Mouse (Mus musculus) MEL (cell line): Measurements from ENCODE around the gene G430095P16Rik. TPM values are rescaled to one million over a fixed set of nuclear protein-coding genes. Genes with fewer than 3 reads are reported as not detected.
A peak's percentile ranks its signal among the peaks of the same experiment; 100 is the strongest.

Source experiments
- DNase-seq: peaks from one replicate; pipeline ENCODE4 v3.0.0; 2011; ENCODE audit warnings: low read depth, low spot score
- H3K27ac ChIP-seq: 2 replicates; pipeline ENCODE4 v1.5.1; 2012; ENCODE audit warnings: low read depth, mild to moderate bottlenecking, control low read depth, low read length, moderate library complexity; ENCODE audit not compliant: control insufficient read depth
- H3K27me3 ChIP-seq, 2 experiments: fragments of 150-350 bp in 1 of 2; sonication (generic) in 1 of 2; 2 replicates each; pipeline ENCODE4 v1.6.1; 2012; ENCODE audit warnings: low read length in 2 of 2, mild to moderate bottlenecking in 2 of 2, improper control_type of control experiment in 1 of 2, moderate library complexity in 1 of 2; ENCODE audit not compliant: insufficient read depth in 2 of 2, control insufficient read depth in 1 of 2
- H3K36me3 ChIP-seq, 2 experiments: 2 replicates each; pipeline ENCODE4 v1.6.1; 2012 to 2014; ENCODE audit warnings: low read length in 2 of 2, improper control_type of control experiment in 1 of 2, inconsistent platforms in 1 of 2, mild to moderate bottlenecking in 1 of 2; ENCODE audit not compliant: insufficient read depth in 2 of 2, control insufficient read depth in 1 of 2
- H3K4me1 ChIP-seq, 2 experiments: fragments of 150-350 bp in 1 of 2; sonication (generic) in 1 of 2; 2 replicates each; pipeline ENCODE4 v1.6.1; 2012; ENCODE audit warnings: low read length in 2 of 2, improper control_type of control experiment in 1 of 2, mild to moderate bottlenecking in 1 of 2; ENCODE audit not compliant: insufficient read depth in 2 of 2, control insufficient read depth in 1 of 2
- H3K4me3 ChIP-seq, 2 experiments: fragments of 150-350 bp in 1 of 2; sonication (generic) in 1 of 2; 2 replicates each; pipeline ENCODE4 v1.5.1; 2012; ENCODE audit warnings: low read depth in 2 of 2, low read length in 2 of 2, mild to moderate bottlenecking in 2 of 2, moderate library complexity in 2 of 2, control low read depth in 1 of 2, improper control_type of control experiment in 1 of 2; ENCODE audit not compliant: control insufficient read depth in 1 of 2, insufficient read depth in 1 of 2
- H3K79me2 ChIP-seq: 2 replicates; pipeline ENCODE4 v1.6.1; 2012; ENCODE audit warnings: mild to moderate bottlenecking, low read length, moderate library complexity; ENCODE audit not compliant: control insufficient read depth, poor library complexity, insufficient read depth
- H3K9ac ChIP-seq: 2 replicates; pipeline ENCODE4 v1.6.1; 2012; ENCODE audit warnings: low read depth, mild to moderate bottlenecking, control low read depth, low read length, moderate library complexity; ENCODE audit not compliant: control insufficient read depth, poor library complexity, severe bottlenecking
- H3K9me3 ChIP-seq: fragments of 150-350 bp; sonication (generic); replicated peaks from 2 replicates; pipeline ENCODE4 v1.6.1; 2012; ENCODE audit warnings: mild to moderate bottlenecking, low read length, improper control_type of control experiment, moderate library complexity; ENCODE audit not compliant: insufficient read depth
- BHLHE40 ChIP-seq: IDR thresholded peaks from 2 replicates; pipeline ENCODE4 v1.6.1; 2012; ENCODE audit warnings: low read depth, mild to moderate bottlenecking, inconsistent platforms, low read length, improper control_type of control experiment, borderline replicate concordance
- CHD1 ChIP-seq: IDR thresholded peaks from 2 replicates; pipeline ENCODE4 v1.6.1; 2012; ENCODE audit warnings: low read depth, mild to moderate bottlenecking, inconsistent platforms, low read length, improper control_type of control experiment
- CHD2 ChIP-seq: IDR thresholded peaks from 2 replicates; pipeline ENCODE4 v1.6.1; 2011; ENCODE audit warnings: low read length, improper control_type of control experiment
- CTCF ChIP-seq, 3 experiments: IDR thresholded peaks in 2 of 3; conservative IDR thresholded peaks in 1 of 3; 2 replicates each; pipeline ENCODE4 v1.5.1; 2011 to 2012; ENCODE audit warnings: low read length in 3 of 3, low read depth in 2 of 3, mild to moderate bottlenecking in 2 of 3, improper control_type of control experiment in 1 of 3, inconsistent platforms in 1 of 3, mixed read lengths in 1 of 3, moderate library complexity in 1 of 3; ENCODE audit not compliant: control insufficient read depth in 1 of 3, insufficient read depth in 1 of 3, poor library complexity in 1 of 3, severe bottlenecking in 1 of 3
- GATA1 ChIP-seq: IDR thresholded peaks from 2 replicates; pipeline ENCODE4 v1.6.1; 2011; ENCODE audit warnings: low read depth, low read length, improper control_type of control experiment
- HCFC1 ChIP-seq: IDR thresholded peaks from 2 replicates; pipeline ENCODE4 v1.6.1; 2012; ENCODE audit warnings: low read depth, mild to moderate bottlenecking, inconsistent platforms, low read length, improper control_type of control experiment, moderate library complexity
- JUND ChIP-seq: IDR thresholded peaks from 2 replicates; pipeline ENCODE4 v1.6.1; 2011; ENCODE audit warnings: low read depth, mild to moderate bottlenecking, improper control_type of control experiment, low read length
- MEF2A ChIP-seq: IDR thresholded peaks from 2 replicates; pipeline ENCODE4 v1.6.1; 2014; ENCODE audit warnings: low read depth, mild to moderate bottlenecking, inconsistent platforms, low read length, improper control_type of control experiment; ENCODE audit not compliant: poor library complexity, insufficient replicate concordance, severe bottlenecking; ENCODE audit errors: extremely low read depth
- MYC ChIP-seq: IDR thresholded peaks from 2 replicates; pipeline ENCODE4 v1.6.1; 2011; ENCODE audit warnings: low read depth, mild to moderate bottlenecking, low read length, improper control_type of control experiment, moderate library complexity
- POLR2A ChIP-seq, 2 experiments: IDR thresholded peaks; 2 replicates each; pipeline ENCODE4 v1.6.1; 2011 to 2012; ENCODE audit warnings: low read length in 2 of 2, mild to moderate bottlenecking in 2 of 2, control low read depth in 1 of 2, improper control_type of control experiment in 1 of 2, low read depth in 1 of 2, moderate library complexity in 1 of 2; ENCODE audit not compliant: control insufficient read depth in 1 of 2, insufficient read depth in 1 of 2, poor library complexity in 1 of 2
- RCOR1 ChIP-seq: IDR thresholded peaks from 2 replicates; pipeline ENCODE4 v1.6.1; 2012; ENCODE audit warnings: low read depth, mild to moderate bottlenecking, inconsistent platforms, low read length, improper control_type of control experiment
- SIN3A ChIP-seq: IDR thresholded peaks from 2 replicates; pipeline ENCODE4 v1.6.1; 2012; ENCODE audit warnings: low read length, improper control_type of control experiment, inconsistent platforms
- SMC3 ChIP-seq: IDR thresholded peaks from 2 replicates; pipeline ENCODE4 v1.6.1; 2011; ENCODE audit warnings: low read depth, low read length, improper control_type of control experiment
- TAL1 ChIP-seq: IDR thresholded peaks from 2 replicates; pipeline ENCODE4 v1.6.1; 2012; ENCODE audit warnings: mild to moderate bottlenecking, inconsistent platforms, low read length, moderate library complexity, mixed read lengths
- TBP ChIP-seq: IDR thresholded peaks from 2 replicates; pipeline ENCODE4 v1.8.0; 2011; ENCODE audit warnings: low read depth, low read length, improper control_type of control experiment
- UBTF ChIP-seq: IDR thresholded peaks from 2 replicates; pipeline ENCODE4 v1.6.1; 2012; ENCODE audit warnings: low read depth, mild to moderate bottlenecking, inconsistent platforms, low read length, improper control_type of control experiment, moderate library complexity, borderline replicate concordance; ENCODE audit not compliant: insufficient read depth
- USF1 ChIP-seq: IDR thresholded peaks from 2 replicates; pipeline ENCODE4 v1.6.1; 2014; ENCODE audit warnings: low read depth, mild to moderate bottlenecking, inconsistent platforms, low read length, improper control_type of control experiment, moderate library complexity
- ZC3H11A ChIP-seq: IDR thresholded peaks from 2 replicates; pipeline ENCODE4 v1.6.1; 2012; ENCODE audit warnings: low read depth, mild to moderate bottlenecking, inconsistent platforms, low read length, improper control_type of control experiment
- ZNF384 ChIP-seq: IDR thresholded peaks from 2 replicates; pipeline ENCODE4 v1.6.1; 2012; ENCODE audit warnings: low read depth, mild to moderate bottlenecking, inconsistent platforms, low read length, improper control_type of control experiment
- polyA plus RNA-seq, 2 experiments: library from polyadenylated mRNA; stranded (reverse) in 1 of 2; unstranded in 1 of 2; fragments of >175 nt in 1 of 2; fragments of >200 nt in 1 of 2; gene quantifications; 2 replicates each; pipeline versions ENCODE4 v1.2.1 to v1.2.4; 2012; ENCODE audit warnings: low replicate concordance in 2 of 2, low read depth in 1 of 2; ENCODE audit not compliant: insufficient read length in 2 of 2, insufficient read depth in 1 of 2, missing spikeins in 1 of 2
- total RNA-seq: library from RNA; depleted of rRNA; stranded (reverse); fragments of 300-350 nt; gene quantifications from 2 replicates; pipeline ENCODE4 v1.2.3, GENCODE M21; 2012

G430095P16Rik gene
- total and polyA plus RNA-seq, 3 experiments: 5.6 to 17.1 TPM; not detected in 1

DNA sequence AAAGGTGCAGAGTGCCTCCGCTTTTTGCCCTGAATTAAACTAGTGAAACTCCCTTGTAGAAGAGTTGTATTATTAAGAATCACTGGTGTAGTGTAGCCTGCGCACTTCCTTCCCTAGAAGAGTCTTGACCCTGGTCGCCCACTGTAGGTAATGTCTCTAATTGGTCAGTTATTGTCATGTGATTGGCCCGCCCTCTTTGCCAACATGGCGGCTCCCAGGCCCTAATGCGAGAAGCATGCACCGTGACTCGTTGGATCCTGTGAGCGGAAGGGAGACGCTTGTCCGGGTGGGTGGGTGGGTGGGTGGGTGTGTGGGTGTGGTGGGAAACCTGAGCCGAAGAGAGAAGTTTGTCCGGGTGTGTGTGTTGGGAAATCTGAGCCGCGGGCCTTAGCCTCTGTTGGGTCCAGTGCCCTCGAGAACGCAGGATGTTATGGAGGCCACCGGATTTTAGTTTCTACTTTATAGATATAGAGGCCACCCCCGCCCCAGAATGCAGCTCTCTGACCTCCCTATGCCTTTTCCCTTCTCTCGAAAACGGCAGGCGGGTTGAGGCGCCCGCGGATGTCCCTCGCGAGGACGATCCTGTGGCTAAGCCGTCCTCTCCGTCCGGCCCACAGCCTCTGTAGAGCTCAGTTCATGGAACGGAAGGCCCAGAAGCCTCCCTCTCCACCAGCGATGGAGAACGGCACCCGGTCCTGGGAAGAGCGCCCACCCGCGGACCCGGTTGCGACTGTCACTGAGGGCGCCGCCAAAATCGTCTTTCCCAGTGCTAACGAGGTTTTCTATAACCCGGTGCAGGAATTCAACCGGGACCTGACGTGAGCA is 33.5 kb upstream of the G430095P16Rik start (continued):
- TF ChIP-seq ZC3H11A (no peak), JUND (no peak), HCFC1 (peak; percentile 95), UBTF (no peak), RCOR1 (no peak), CHD2 (no peak), GATA1 (no peak), CTCF (IDR thresholded peaks at IDR 0.05 in 2 of 3, conservative IDR thresholded peaks at IDR 0.05 in 1 of 3; ENCODE audit: control insufficient read depth in 1 of 3, insufficient read depth in 1 of 3, low read depth in 2 of 3, low read length in 3 of 3, poor library complexity in 1 of 3, severe bottlenecking in 1 of 3) (peak in 2 of 3 experiments; percentile 29 to 31; a peak in 3 of 6 replicates)

DNA sequence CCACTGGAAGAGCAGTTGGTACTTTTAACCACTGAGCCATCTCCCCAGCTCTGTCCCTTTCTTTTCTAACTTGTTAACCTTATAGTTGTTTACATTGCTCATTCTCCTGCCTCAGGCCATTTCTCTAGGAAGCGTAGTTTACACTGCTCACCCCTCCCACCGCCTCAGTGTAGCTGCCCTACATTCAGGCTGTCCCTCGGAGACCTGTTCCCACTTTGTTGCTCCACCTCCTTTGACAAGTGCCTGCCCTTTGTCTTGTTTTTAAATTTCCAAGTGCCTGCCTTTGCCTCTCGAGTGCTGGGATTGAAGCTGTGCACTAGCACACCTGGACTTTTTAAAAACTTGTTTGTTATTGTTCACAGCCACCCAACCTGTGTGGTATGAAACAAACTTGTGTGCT is 29.5 kb upstream of the G430095P16Rik start:
- DNase-seq: no peak
- H3K79me2 ChIP-seq: peaks cover 21% of the 10 kb centered on the region
- H3K9ac ChIP-seq: no peak overlapping the region
- H3K27ac ChIP-seq: no peak overlapping the region
- no peaks in the 10 kb centered on the region for H3K27me3 ChIP-seq
- H3K36me3 ChIP-seq: peaks cover 2 to 13% of the 10 kb centered on the region in 2 experiments
- H3K4me3 ChIP-seq: no peak overlapping the region
- 0 out of 4 replicates have a peak, but pooled peaks cover 0 to 8% of the 10 kb centered on the region in 2 experiments for H3K4me1 ChIP-seq
- TF ChIP-seq USF1 (no peak), TAL1 (no peak), CHD1 (no peak), MEF2A (no peak), RCOR1 (no peak), BHLHE40 (no peak), GATA1 (no peak), SMC3 (no peak), TBP (no peak), MYC (no peak)
- TF ChIP-seq, all 39 proteins: peak for 0
- H3K9me3 ChIP-seq: no peaks in the 10 kb centered on the region

DNA sequence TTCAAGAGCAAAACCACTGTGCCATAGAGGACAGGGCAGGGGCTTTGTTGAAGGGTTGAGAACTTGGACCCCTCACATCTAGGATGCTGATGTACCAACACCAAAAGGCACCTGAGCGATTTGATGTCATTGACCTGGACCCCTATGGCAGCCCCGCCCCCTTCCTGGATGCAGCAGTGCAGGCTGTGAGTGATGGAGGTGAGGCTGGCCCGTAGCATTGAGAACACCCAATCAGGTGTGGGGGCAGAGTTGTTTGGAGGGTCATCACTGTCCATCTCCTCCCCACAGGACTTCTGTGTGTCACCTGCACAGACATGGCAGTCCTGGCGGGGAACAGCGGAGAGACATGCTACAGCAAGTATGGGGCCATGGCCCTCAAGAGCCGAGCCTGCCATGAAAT is 27.7 kb upstream of the G430095P16Rik start:
- no peak for DNase-seq
- peaks cover 1 to 14% of the 10 kb centered on the region in 2 experiments; a peak in 3 of 4 replicates for H3K4me1 ChIP-seq
- TF ChIP-seq POLR2A (IDR thresholded peaks at IDR 0.05; ENCODE audit: control insufficient read depth in 1 of 2, insufficient read depth in 1 of 2, low read depth in 1 of 2, low read length in 2 of 2, poor library complexity in 1 of 2) (no peak), MYC (no peak), ZNF384 (no peak), SIN3A (no peak)
- TF ChIP-seq, all 39 proteins: peak for 0
- no peak overlapping the region for H3K9ac ChIP-seq
- H3K27me3 ChIP-seq: no peaks in the 10 kb centered on the region
- peaks cover 2 to 11% of the 10 kb centered on the region in 2 experiments for H3K36me3 ChIP-seq
- no peak overlapping the region for H3K27ac ChIP-seq
- H3K9me3 ChIP-seq: no peaks in the 10 kb centered on the region
- H3K79me2 ChIP-seq: peaks cover 9% of the 10 kb centered on the region
- no peak overlapping the region for H3K4me3 ChIP-seq
